Mouse (Mus musculus): ENCODE results near the gene Fzr1.
A peak's percentile ranks its signal among the peaks of the same experiment; 100 is the strongest.

Gene Fzr1

DNA sequence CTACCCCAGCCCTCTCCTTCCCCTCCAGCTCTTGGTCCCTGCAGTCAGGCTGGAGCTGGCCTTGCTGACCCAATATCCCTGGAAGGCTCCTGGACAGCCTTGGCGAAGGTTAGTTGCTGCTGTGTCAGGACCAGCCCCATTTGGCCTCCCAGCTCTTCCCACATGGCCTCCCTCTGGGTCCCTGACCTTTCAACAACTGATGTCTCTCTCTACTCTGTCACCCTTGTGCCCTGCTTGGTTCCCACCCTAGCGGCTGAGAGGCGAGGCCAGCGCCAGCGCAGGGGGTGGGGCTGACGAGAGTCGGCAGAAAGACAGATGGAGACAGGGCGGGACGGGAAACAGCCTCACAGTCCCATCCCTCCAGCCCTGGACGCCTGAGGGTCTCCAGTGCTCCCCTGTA, 49.9 kb downstream of the Fzr1 start, which contains the start of gene Tbxa2r:
Tbxa2r (plus strand) TSS at position 346 of the 400 bp plus-strand sequence.
- DNase-seq (ENCODE audit: low spot score) = no peak

GRCm38 (mm10) chr10:81327959-81328358, 50.4 kb downstream of the Fzr1 start:
- no peak for DNase-seq (ENCODE audit: low spot score)

- no peak for DNase-seq (ENCODE audit: low spot score)
These were observed 51.5 kb downstream of the Fzr1 start for GRCm38 (mm10) chr10:81326858-81327257.

DNA sequence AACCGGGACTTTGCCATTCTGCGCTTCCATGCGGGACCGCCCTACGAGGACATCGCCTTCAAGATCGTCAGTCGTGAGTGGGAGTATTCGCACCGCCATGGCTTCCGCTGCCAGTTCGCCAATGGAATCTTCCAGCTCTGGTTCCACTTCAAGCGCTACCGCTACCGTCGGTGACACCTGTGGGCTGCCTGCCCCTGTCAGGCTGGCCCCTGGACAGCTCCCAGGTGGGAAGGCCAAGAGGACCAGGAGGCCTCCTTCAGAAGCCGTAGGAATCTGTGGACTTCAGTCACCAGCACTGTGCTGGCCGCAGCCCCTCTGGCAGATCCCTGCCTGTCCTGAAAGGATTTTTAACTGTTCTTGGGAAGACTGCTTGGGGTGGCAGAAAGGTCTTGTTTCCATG, 52.5 kb downstream of the Fzr1 start:
- no peak for DNase-seq (ENCODE audit: low spot score)

DNA sequence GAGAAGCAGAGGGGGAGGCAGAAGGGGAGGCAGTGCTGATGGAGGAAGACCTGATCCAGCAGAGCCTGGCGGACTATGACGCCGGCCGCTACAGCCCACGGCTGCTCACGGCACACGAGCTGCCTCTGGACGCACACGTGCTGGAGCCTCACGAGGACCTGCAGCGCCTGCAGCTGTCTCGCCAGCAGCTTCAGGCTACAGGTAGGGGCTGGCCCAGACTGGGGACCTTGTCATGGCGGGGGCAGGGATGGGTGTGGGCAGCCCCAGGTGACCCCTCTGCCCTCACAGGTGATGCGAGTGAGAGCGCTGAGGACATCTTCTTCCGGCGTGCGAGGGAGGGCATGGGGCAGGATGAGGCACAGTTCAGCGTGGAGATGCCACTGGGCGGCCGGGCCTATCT, 53.1 kb downstream of the Fzr1 start:
- no peak for DNase-seq (ENCODE audit: low spot score)

GRCm38 (mm10) chr10:81323791-81324530, 54.4 kb downstream of the Fzr1 start:
- no peak for DNase-seq (ENCODE audit: low spot score)

- no peak for DNase-seq (ENCODE audit: low spot score)
These were observed 55.1 kb downstream of the Fzr1 start for GRCm38 (mm10) chr10:81323141-81323775.

DNA sequence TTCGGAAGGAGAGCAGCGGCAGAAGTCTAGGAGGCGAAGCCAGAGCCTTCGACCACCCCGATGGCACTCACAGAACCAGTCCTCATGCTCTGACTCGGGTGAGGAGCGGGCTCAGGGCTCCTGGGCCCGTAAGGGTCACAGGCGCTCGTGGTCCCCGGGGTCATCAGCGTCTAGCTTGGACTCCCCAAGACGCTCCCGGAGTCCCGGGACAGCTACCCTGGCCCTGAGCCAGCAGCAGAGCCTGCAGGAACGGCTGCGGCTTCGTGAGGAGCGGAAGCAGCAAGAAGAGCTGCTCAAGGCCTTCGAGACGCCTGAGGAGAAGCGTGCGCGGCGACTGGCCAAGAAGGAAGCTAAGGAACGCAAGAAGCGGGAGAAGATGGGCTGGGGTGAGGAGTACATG, 55.9 kb downstream of the Fzr1 start:
- DNase-seq (ENCODE audit: low spot score) = no peak

GRCm38 (mm10) chr10:81321436-81321835, 56.9 kb downstream of the Fzr1 start:
- no peak for DNase-seq (ENCODE audit: low spot score)

DNA sequence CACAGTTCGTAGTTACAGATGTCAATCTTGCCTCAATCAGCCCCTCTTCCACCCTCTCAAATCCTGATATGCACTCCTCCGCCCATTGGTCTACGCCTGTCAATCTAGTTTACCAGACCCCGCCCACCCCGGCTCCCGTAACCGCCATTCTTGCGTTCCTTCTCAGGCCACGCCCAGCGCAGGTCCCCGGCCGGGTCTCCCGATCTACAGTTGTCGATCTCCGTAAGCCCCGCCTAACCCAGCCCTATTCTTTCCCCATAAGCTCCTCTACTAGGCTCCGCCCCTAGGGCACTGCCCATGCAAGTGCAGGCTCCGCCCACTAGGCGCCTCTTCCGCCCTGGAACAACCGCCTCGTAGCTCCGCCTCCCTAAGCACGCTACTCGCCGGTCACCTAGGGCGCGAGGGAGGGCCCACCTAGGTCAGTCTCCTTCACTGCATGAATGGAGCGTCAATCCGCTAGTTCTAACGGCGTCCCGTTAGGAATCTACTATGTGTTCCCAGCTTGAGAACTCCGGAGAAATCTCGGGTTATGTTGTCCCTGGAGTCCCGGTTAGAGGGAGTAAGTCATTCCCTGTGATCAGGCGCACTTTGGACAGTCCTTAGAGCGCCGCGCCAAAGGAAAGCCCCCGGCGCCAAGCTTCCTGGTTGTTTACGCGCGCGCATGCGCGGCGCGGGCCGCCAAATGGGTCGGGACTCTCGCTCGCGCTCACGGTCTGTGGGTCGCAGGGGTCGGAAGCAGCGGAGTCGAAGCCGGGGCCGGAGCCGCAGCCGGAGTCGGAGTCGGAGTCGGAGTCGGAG, 57.6 kb downstream of the Fzr1 start, which contains the start of gene Cactin:
Cactin (plus strand) TSS at position 554 of the 798 bp plus-strand sequence.
- DNase-seq (ENCODE audit: low spot score) = peak; percentile 100

DNA sequence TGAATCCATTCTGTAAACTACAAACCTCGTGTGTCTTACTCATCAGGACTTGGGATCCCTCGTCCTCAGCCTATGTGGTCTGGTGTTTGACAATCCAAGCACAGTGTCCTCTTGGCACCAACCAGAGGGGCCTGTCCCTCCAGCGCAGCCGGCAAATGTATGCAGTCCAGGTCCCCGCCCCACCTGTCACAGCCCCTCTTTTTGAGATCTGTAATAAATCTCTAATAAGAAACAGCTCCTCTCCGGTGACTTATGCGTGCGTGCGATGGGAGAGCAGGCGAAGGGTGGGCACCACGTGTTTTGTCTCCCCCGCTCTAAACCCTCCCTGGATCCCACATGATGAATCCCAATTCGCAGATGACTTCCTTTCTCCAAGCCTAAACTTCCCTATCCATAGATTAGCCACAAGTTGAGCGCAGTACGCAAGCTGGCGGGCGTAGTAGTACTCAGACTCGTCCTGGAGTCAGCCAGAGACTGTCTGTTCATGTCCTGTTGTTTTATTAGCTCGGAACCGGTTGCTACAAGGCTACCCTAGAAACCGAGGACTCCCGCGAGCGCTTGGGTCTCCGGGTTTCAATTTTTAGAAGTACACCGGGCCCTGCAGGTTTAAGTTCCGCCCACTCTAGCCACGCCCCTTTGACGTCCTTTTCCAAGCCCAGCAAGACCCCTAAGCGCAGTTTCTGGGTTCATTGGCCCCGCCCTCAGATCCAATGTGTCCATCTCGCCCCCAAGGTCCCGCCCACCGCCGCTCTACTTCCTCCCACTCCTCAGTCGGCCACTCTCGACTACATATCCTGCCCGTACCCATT, 58.4 kb downstream of the Fzr1 start:
- peak; percentile 100 for DNase-seq (ENCODE audit: low spot score)

- DNase-seq (ENCODE audit: low spot score) = no peak
These were observed 59.0 kb downstream of the Fzr1 start for GRCm38 (mm10) chr10:81319330-81319699.

GRCm38 (mm10) chr10:81318589-81319329, 59.6 kb downstream of the Fzr1 start:
- no peak for DNase-seq (ENCODE audit: low spot score)

DNA sequence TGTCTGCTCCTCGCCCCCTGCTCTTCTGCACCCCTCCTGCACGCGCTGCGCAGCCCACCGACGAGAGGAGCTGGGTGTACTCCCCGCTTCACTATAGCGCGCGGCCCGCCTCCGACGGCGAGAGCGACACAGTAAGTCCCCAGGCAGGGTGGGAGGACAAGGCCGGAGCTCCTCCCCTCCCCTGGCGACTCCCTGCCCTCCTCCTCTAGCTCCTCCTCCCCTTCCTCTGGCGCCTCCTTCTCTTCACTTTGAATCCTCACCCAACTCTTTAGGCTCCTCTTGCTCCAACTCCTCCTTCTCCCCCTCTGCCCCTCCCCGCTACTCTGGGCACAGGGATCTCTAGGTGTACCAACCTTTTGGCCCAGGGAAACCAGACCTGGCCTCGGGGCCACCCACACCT, 61.0 kb downstream of the Fzr1 start:
- DNase-seq (ENCODE audit: low spot score) = peak; percentile 63

DNA sequence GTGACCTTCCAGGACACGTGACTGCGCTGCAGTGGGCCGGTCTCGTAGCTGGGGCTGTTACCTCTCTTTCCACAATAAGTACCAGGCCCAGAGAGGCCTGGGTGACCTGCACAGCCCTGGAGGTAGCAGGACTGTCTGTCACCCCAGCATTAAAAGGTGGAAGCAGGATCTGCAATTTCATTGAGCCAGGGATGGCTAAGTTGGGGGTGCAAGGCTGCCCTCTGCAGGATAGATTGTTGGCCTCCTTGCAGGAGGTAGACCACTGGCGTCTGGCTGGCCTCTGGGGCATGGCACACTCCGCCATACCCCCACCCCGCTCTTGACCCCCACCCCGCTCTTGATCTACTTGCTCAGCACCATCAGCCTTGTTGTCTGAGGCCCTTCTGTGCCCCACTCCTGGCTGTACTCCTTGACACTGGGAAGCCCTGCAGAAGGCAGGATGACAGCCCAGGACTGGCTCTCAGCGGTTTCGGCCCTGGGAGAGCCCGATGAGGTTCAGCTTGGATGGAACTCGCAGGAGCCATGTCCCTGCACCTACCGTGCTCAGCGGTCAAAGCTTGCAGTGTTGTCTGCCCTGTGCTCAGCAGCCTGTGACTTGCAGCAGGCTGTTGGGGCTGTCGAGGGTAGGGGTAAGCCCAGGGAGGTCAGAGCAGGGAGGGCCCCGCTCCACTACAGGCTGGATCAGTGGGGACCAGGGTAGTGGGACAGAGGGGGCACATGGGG, 61.8 kb downstream of the Fzr1 start:
- no peak for DNase-seq (ENCODE audit: low spot score)

Data from embryo, embryonic 10.5 days (tissue).